Mouse (Mus musculus) ES-Bruce4 (cell line): ENCODE data around the gene Rps6kb2. TPM values are rescaled to one million over a fixed set of nuclear protein-coding genes. Genes with fewer than 3 reads are reported as not detected.

Source experiments
- H3K27ac ChIP-seq: 2 replicates; pipeline ENCODE4 v1.5.1; 2012; ENCODE audit warnings: low read length, inconsistent platforms; ENCODE audit not compliant: insufficient read depth
- H3K27me3 ChIP-seq: 2 replicates; pipeline ENCODE4 v1.6.1; 2012; ENCODE audit warnings: mild to moderate bottlenecking, low read length, inconsistent platforms; ENCODE audit not compliant: control insufficient read depth, poor library complexity, insufficient read depth, severe bottlenecking
- H3K36me3 ChIP-seq: 2 replicates; pipeline ENCODE4 v1.6.1; 2012; ENCODE audit warnings: inconsistent platforms, mild to moderate bottlenecking, low read length, moderate library complexity; ENCODE audit not compliant: control insufficient read depth, poor library complexity, insufficient read depth, severe bottlenecking
- H3K4me1 ChIP-seq: one replicate; pipeline ENCODE4 v1.8.1; 2011; ENCODE audit warnings: low read length; ENCODE audit not compliant: control insufficient read depth, insufficient read depth
- H3K4me3 ChIP-seq: 2 replicates; pipeline ENCODE4 v1.5.1; 2011; ENCODE audit warnings: low read depth, mild to moderate bottlenecking, low read length
- H3K9ac ChIP-seq: 2 replicates; pipeline ENCODE4 v1.6.1; 2012; ENCODE audit warnings: low read depth, mild to moderate bottlenecking, inconsistent platforms; ENCODE audit not compliant: poor library complexity, severe bottlenecking
- H3K9me3 ChIP-seq: replicated peaks from 2 replicates; pipeline ENCODE4 v1.6.1; 2012; ENCODE audit warnings: mild to moderate bottlenecking, low read length, inconsistent platforms; ENCODE audit not compliant: control insufficient read depth, poor library complexity, insufficient read depth, severe bottlenecking
- CTCF ChIP-seq: IDR thresholded peaks from one replicate; pipeline ENCODE4 v1.8.1; 2011; ENCODE audit warnings: low read depth, low read length
- EP300 ChIP-seq: IDR thresholded peaks from 2 replicates; pipeline ENCODE4 v1.6.1; 2011; ENCODE audit warnings: low read depth, low read length; ENCODE audit not compliant: insufficient read depth
- POLR2A ChIP-seq: IDR thresholded peaks from one replicate; pipeline ENCODE4 v1.8.1; 2011; ENCODE audit warnings: low read length; ENCODE audit not compliant: insufficient read depth
- polyA plus RNA-seq: library from polyadenylated mRNA; stranded (reverse); fragments of >200 nt; gene quantifications from 2 replicates; pipeline ENCODE4 v1.2.4, GENCODE M21; 2011; ENCODE audit warnings: low read depth; ENCODE audit not compliant: missing spikeins, insufficient read depth, insufficient read length

Gene Rps6kb2
- polyA plus RNA-seq, 1 experiment, result 27.3 TPM

DNA sequence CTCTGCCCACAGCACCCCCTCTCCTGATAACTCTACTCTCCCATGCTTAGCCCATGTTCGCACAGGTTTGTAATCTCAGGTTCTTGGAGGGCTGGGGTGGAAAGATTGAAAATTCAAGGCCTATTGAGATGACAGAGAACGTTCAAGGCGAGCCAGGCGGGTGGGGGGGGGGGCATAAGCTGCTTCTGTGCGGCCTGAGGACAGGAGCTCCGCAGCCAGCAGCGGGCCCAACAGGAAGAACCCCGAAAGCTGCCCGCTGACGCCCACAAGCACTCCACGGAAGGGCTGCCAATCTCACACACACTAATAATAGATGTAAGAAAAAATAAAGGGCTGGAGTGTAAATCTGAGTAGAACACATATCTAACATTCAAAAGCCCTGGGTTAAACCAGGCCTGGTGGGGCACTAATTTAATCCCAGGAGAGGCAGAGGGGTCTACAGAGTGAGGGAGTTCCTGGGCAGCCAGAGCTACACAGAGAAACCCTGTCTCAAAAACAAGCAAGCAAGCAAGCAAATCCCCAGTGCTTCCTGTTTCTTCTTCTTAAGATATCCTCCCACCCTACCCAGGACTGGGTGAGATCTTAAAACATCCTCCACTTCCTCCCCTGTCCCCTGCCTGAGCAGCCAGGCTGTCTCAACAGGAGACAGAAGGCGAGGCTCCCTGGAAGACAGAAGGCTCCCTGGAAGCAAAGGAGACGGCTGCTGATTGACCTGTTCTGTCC is 40.6 kb upstream of the Rps6kb2 start:
- no peaks in the 10 kb centered on the region for H3K9me3 ChIP-seq
- no peak overlapping the region for H3K27ac ChIP-seq
- TF ChIP-seq POLR2A (no peak), CTCF (no peak), EP300 (no peak)
- H3K4me1 ChIP-seq, result no peaks in the 10 kb centered on the region
- no peak overlapping the region for H3K9ac ChIP-seq
- H3K4me3 ChIP-seq, result no peak overlapping the region
- H3K27me3 ChIP-seq, result no peaks in the 10 kb centered on the region
- peaks cover 9% of the 10 kb centered on the region for H3K36me3 ChIP-seq

DNA sequence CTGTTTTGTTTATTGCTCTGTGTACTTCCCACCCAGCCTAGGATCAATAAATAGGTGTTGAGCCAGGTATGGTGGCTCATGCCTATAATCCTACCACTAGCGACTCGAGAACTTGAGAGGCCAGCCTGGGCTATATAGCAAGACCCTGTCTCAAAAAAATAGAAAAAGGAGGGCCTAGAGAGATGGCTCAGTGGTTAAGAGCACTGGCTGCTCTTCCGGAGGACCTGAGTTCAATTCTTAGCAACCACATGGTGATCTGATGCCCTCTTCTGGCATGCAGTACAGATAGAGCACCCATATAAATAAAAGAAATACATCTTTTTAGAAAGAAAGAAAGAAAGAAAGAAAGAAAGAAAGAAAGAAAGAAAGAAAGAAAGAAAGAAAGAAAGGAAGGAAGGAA is 40.0 kb upstream of the Rps6kb2 start:
- Histone ChIP-seq H3K4me3 (no peak overlapping the region), H3K9ac (no peak overlapping the region), H3K9me3 (no peaks in the 10 kb centered on the region), H3K36me3 (peaks cover 15% of the 10 kb centered on the region), H3K27me3 (no peaks in the 10 kb centered on the region), H3K4me1 (no peaks in the 10 kb centered on the region), H3K27ac (no peak overlapping the region)
- TF ChIP-seq EP300 (no peak), POLR2A (no peak), CTCF (no peak)

DNA sequence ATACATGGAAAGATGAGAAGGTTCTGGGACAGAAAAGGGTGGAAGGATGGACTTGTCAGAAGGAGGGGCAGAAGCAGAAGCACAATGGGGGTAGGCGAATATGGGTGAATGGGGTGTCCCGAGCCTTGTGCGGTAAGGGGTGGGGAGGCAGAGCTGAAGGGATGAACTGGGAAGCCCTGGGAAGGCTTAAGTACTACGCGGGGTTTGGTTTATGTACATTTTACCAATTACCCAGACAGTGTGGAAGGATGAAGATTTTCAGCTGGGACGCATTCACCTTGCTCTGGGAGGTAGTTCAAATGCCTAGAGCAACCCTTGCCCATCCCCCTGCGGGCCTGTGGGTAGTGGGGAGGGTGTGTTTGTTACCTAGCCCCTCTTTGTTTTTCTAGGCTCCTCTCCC is 39.0 kb upstream of the Rps6kb2 start:
- Histone ChIP-seq H3K36me3 (peaks cover 20% of the 10 kb centered on the region), H3K27ac (peak overlapping the region; percentile 22), H3K9ac (peak overlapping the region; percentile 69), H3K9me3 (no peaks in the 10 kb centered on the region), H3K27me3 (no peaks in the 10 kb centered on the region), H3K4me3 (peak overlapping the region; percentile 86), H3K4me1 (no peaks in the 10 kb centered on the region)
- TF ChIP-seq EP300 (no peak), CTCF (no peak), POLR2A (no peak)

DNA sequence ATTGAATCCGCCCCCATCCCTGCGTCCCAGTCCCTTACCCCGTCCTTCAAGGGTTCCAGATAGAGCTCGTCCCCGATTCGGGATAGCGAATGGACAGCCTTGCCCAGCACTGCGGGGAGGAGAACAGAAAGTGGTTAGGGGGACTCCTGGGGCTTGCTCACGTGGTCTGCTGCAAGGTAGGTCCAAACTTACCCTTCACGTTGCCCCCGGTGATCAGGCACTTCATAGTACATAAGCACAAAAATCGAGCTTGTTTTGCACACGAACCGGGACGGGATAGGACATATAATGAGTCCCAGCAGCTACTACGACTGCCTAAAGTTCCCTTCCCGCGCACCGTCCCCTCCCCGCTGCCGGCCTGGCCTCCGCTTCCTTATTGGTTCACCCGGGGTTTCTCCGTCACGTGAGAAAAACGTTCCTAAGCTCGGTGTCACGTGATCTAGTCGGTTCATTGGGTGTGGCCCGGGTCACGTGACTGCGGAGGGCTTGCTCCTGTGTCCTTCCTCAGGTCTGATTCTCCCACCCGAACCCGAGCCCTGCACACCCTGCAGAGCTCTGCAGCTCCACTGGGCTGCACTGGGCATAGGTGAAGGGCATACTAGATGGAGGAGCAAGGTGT is 38.2 kb upstream of the Rps6kb2 start, which contains the start of gene Rad9a:
Gene Rad9a, minus strand, starts transcription at position 372 of the 619 bp plus-strand sequence.
- Histone ChIP-seq H3K9ac (peak within 1 kb of the TSS; percentile 69), H3K9me3 (no peaks in the 10 kb centered on the region), H3K36me3 (peaks cover 27% of the 10 kb centered on the region), H3K4me3 (peak within 1 kb of the TSS; percentile 86), H3K4me1 (no peaks in the 10 kb centered on the region), H3K27me3 (no peaks in the 10 kb centered on the region), H3K27ac (peak within 1 kb of the TSS; percentile 22)
- TF ChIP-seq EP300, result peak; percentile 19; the same call in 1 of the 2 replicates
- no peak for TF ChIP-seq CTCF

DNA sequence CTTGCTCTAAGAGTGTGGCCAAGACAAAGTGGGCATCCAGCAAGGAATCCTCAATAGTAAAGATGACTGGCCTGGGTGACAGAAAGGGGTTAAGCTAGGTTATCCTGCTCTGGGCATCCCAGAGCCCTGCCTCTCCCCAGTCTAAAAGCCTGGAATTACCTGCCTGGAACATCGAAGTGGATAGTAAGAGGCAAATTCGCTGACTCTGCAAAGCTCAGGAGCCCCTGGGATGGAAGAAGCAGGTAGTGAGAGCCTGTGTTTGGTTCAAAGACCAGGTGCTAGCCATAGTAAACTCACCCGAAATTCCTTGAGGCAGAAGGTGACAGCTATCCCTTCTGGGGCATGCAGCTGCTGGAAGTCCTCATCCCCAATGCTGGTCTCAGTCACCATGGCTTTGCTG is 34.0 kb upstream of the Rps6kb2 start:
- Histone ChIP-seq H3K4me3 (no peak overlapping the region), H3K9ac (no peak overlapping the region), H3K36me3 (peaks cover 58% of the 10 kb centered on the region), H3K27ac (no peak overlapping the region), H3K27me3 (no peaks in the 10 kb centered on the region), H3K4me1 (no peaks in the 10 kb centered on the region), H3K9me3 (no peaks in the 10 kb centered on the region)
- TF ChIP-seq CTCF, result no peak
- TF ChIP-seq POLR2A, result no peak
- no peak for TF ChIP-seq EP300

DNA sequence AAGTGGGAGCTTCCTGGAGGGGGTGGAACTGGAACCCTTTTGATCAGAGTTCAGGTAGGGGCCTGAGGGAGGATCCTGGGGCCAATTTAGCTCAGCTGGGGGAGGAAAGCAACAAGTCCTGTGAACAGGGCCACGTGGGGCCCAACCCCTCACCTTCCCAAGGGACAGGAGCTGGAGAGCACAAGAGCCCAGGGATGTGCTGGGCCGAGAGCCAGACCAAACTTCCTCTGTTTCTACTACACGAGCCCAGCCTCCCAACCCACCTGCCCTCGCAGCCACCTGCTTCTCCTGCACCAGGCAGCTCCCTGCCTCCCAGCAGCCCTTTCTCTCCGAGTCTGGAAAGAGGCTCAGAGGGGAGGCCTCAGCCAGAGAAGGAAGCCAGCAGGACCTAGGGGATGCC is 33.4 kb upstream of the Rps6kb2 start:
- Histone ChIP-seq H3K36me3 (peaks cover 58% of the 10 kb centered on the region), H3K4me3 (no peak overlapping the region), H3K27ac (no peak overlapping the region), H3K4me1 (no peaks in the 10 kb centered on the region), H3K9me3 (no peaks in the 10 kb centered on the region), H3K9ac (no peak overlapping the region), H3K27me3 (no peaks in the 10 kb centered on the region)
- TF ChIP-seq CTCF (no peak), POLR2A (no peak), EP300 (no peak)
